Comparison of ENCODE assay signal across 16 mouse cellular contexts in the genomic region with DNA sequence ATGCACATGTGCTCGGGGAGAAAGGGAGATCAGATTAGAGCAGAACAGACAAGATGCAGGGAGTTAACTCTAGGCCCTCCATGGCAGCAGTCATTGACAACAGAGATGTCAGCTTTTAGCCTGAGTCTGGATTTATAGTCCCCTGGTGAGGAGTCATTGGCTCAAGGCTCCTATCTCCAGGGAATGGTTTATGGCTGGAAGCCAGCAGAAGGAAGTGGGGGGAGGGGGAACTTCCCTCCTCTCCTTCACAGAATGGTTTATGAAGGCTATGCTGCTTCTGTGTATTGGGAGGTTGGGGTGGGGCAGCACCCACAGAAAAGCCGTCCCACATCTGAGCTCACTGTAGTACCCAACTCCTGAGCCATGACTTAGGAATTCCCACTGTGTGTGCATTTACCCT. TPM values are rescaled to one million over a fixed set of nuclear protein-coding genes. Genes with fewer than 3 reads are reported as not detected.
DNase-seq lines count a peak whose midpoint lies in the region; ATAC-seq lines count a peak whose summit lies in the region.
"Had no signal": no experiment of that assay in that cellular context is flagged by ENCODE, and none has a peak within 500 bp of the region (broad histone marks: within the 10 kb centered on the region; RNA-seq: fewer than 3 reads in every experiment).

No protein-coding gene starts in this region.

- ATAC-seq in lung, embryonic 15.5 days (ENCODE audit: borderline replicate concordance, extremely low read depth, low FRiP score, low TSS enrichment): 0 out of 2 replicates have a peak, but pooled peaks have one; percentile 47
- ATAC-seq in kidney, embryonic 15.5 days (replicated peaks; ENCODE audit: low FRiP score): peak; percentile 73
- peak; percentile 69 for ATAC-seq in neural tube, embryonic 14.5 days (ENCODE audit: low read depth)
- ATAC-seq: forebrain, embryonic 14.5 days had no signal

- DNase-seq in adrenal gland, adult (ENCODE audit: inconsistent age in 2 of 2, low spot score in 1 of 2): peak; percentile 33 to 74
- no peak for DNase-seq in adrenal gland, postnatal 4 days (ENCODE audit: low spot score in 2 of 2)
- DNase-seq in lung, adult 18-20 months: no peak
- no peak for DNase-seq in layer of hippocampus, postnatal 14 days (ENCODE audit: low spot score in 2 of 2)
- DNase-seq in thymus, postnatal 0 days (ENCODE audit: low spot score): no peak
- DNase-seq: cerebellum, postnatal 10 days; gastrocnemius, postnatal 10 days; liver, embryonic 13.5 days; thymus, adult 18-20 months had no signal

- H3K4me3 ChIP-seq in lung, embryonic 15.5 days: no peak overlapping the region
- H3K4me3 ChIP-seq in kidney, embryonic 15.5 days (replicated peaks): no peak overlapping the region
- no peak overlapping the region for H3K4me3 ChIP-seq in neural tube, embryonic 14.5 days (ENCODE audit: low read depth, low read length)
- H3K4me3 ChIP-seq: embryonic facial prominence, embryonic 15.5 days; heart, embryonic 13.5 days; hindbrain, embryonic 15.5 days; liver, embryonic 13.5 days had no signal

- H3K27me3 ChIP-seq in lung, embryonic 15.5 days: peaks cover 29% of the 10 kb centered on the region
- H3K27me3 ChIP-seq in kidney, embryonic 15.5 days: peaks cover 29% of the 10 kb centered on the region
- H3K27me3 ChIP-seq in neural tube, embryonic 14.5 days (ENCODE audit: control insufficient read depth, insufficient read depth, low read length): no peaks in the 10 kb centered on the region
- H3K27me3 ChIP-seq: hindbrain, embryonic 15.5 days had no signal

- no peak overlapping the region for H3K9ac ChIP-seq in lung, embryonic 15.5 days
- no peak overlapping the region for H3K9ac ChIP-seq in kidney, embryonic 15.5 days
- H3K9ac ChIP-seq in neural tube, embryonic 14.5 days (replicated peaks; ENCODE audit: low read depth, low read length): no peak overlapping the region
- H3K9ac ChIP-seq: embryonic facial prominence, embryonic 15.5 days; heart, embryonic 13.5 days; hindbrain, embryonic 15.5 days; liver, embryonic 13.5 days had no signal

- H3K9me3 ChIP-seq in lung, embryonic 15.5 days: no peaks in the 10 kb centered on the region
- no peaks in the 10 kb centered on the region for H3K9me3 ChIP-seq in kidney, embryonic 15.5 days (replicated peaks)
- H3K9me3 ChIP-seq in neural tube, embryonic 14.5 days (ENCODE audit: control insufficient read depth, low read length): no peaks in the 10 kb centered on the region
- H3K9me3 ChIP-seq: embryonic facial prominence, embryonic 15.5 days; heart, embryonic 13.5 days; hindbrain, embryonic 15.5 days; liver, embryonic 13.5 days had no signal

- WGBS in lung, embryonic 15.5 days: 49% methylated on average over 2 of the region's 2 CpGs
- 25% methylated on average over 2 of the region's 2 CpGs for WGBS in kidney, embryonic 15.5 days
- 7% methylated on average over 2 of the region's 2 CpGs for WGBS in neural tube, embryonic 14.5 days

- no peak overlapping the region for H3K27ac ChIP-seq in lung, embryonic 15.5 days
- no peak overlapping the region for H3K27ac ChIP-seq in kidney, embryonic 15.5 days
- peak overlapping the region; percentile 45; the same call in 1 of the 2 replicates for H3K27ac ChIP-seq in neural tube, embryonic 14.5 days (ENCODE audit: low read depth, low read length)
- H3K27ac ChIP-seq: embryonic facial prominence, embryonic 15.5 days; heart, embryonic 13.5 days; hindbrain, embryonic 15.5 days; liver, embryonic 13.5 days had no signal

- peaks cover 10% of the 10 kb centered on the region for H3K4me1 ChIP-seq in lung, embryonic 15.5 days
- H3K4me1 ChIP-seq in kidney, embryonic 15.5 days: peaks cover 14% of the 10 kb centered on the region
- H3K4me1 ChIP-seq in neural tube, embryonic 14.5 days (ENCODE audit: control insufficient read depth, insufficient read depth, low read length): peaks cover 20% of the 10 kb centered on the region

- H3K4me2 ChIP-seq in lung, embryonic 15.5 days: no peak overlapping the region
- no peak overlapping the region for H3K4me2 ChIP-seq in kidney, embryonic 15.5 days
- no peak overlapping the region for H3K4me2 ChIP-seq in neural tube, embryonic 14.5 days (ENCODE audit: low read depth, low read length)
- H3K4me2 ChIP-seq: embryonic facial prominence, embryonic 15.5 days; heart, embryonic 13.5 days; hindbrain, embryonic 15.5 days; liver, embryonic 13.5 days had no signal

- no peaks in the 10 kb centered on the region for H3K36me3 ChIP-seq in lung, embryonic 15.5 days
- no peaks in the 10 kb centered on the region for H3K36me3 ChIP-seq in kidney, embryonic 15.5 days
- H3K36me3 ChIP-seq in neural tube, embryonic 14.5 days (ENCODE audit: control insufficient read depth, insufficient read depth, low read length): no peaks in the 10 kb centered on the region
- H3K36me3 ChIP-seq: embryonic facial prominence, embryonic 15.5 days; heart, embryonic 13.5 days; hindbrain, embryonic 15.5 days; liver, embryonic 13.5 days had no signal

RNA-seq across cellular contexts. Expression of a gene that starts 24.6 kb away (rescaled TPM):
- total RNA-seq in adrenal gland, postnatal 4 days (2021): 1 to 10 TPM; 6.5 to 8.5 TPM
- 2.7 and 2.8 TPM in 2 replicates for polyA plus RNA-seq in lung, embryonic 15.5 days (2015; fragmentation: Nextera tagmentation; extraction: Ambion mirVana)
- polyA plus RNA-seq in kidney, embryonic 15.5 days (2015; fragmentation: Nextera tagmentation; extraction: Ambion mirVana): 4.7 and 7.1 TPM in 2 replicates
- polyA plus RNA-seq in neural tube, embryonic 14.5 days (2014; fragmentation: Nextera tagmentation; extraction: Ambion mirVana): 155 and 202 TPM in 2 replicates
- total RNA-seq in layer of hippocampus, postnatal 14 days (2021): 10 to 100 TPM; 73.0 to 73.1 TPM
- 0.24 and 0.52 TPM in 2 replicates for polyA plus RNA-seq in thymus, postnatal 0 days (2015; fragmentation: Nextera tagmentation; extraction: Ambion mirVana)

Comparison
In these comparisons a context has a peak if more than half of its experiments do, and no peak if none do; other contexts are left out.
1. DNase-seq: peak in adrenal gland, adult (2 of 2); none in adrenal gland, postnatal 4 days (0 of 2), lung, adult 18-20 months (0 of 2), layer of hippocampus, postnatal 14 days (0 of 2) and thymus, postnatal 0 days (single experiment).
2. RNA of a gene that starts 24.6 kb away (polyA plus RNA-seq): 155 to 202 TPM in neural tube, embryonic 14.5 days; 4.7 to 7.1 TPM in kidney, embryonic 15.5 days, 2.7 to 2.8 TPM in lung, embryonic 15.5 days and 0.24 to 0.52 TPM in thymus, postnatal 0 days; every median in the first group is over 10 times any median in the second.
3. Peak in every context shown above with its lines, with median percentiles within 50 percentile points of each other: ATAC-seq.